Mouse (Mus musculus) liver, adult 2 months (tissue): ENCODE measurements at regions not wholly inside any gene's neighbourhood (a gene's known extent, or its start where the extent isn't known, plus 50 kb on each side); places are given as distances from the start of the nearest gene placed in this dataset.

ENCODE experiments used
- DNase-seq: peaks from one replicate; pipeline ENCODE4 v3.0.0-alpha.2; 2011; ENCODE audit warnings: low read depth, low spot score; ENCODE audit errors: extremely low read depth
- H3K27ac ChIP-seq: fragments of 200-500 bp; replicated peaks from 2 replicates; pipeline ENCODE4 v1.5.1; 2012; ENCODE audit warnings: low read depth, mild to moderate bottlenecking, control low read depth, inconsistent platforms, low read length; ENCODE audit not compliant: insufficient read depth
- H3K27me3 ChIP-seq: fragments of 200-500 bp; 2 replicates; pipeline ENCODE4 v1.6.1; 2012; ENCODE audit warnings: mild to moderate bottlenecking, moderate library complexity, low read length, inconsistent platforms; ENCODE audit not compliant: control insufficient read depth, insufficient read depth
- H3K36me3 ChIP-seq: fragments of 200-500 bp; 2 replicates; pipeline ENCODE4 v1.6.1; 2012; ENCODE audit warnings: low read length, inconsistent platforms; ENCODE audit not compliant: control insufficient read depth, insufficient read depth
- H3K4me1 ChIP-seq: fragments of 200-500 bp; 2 replicates; pipeline ENCODE4 v1.6.1; 2011; ENCODE audit warnings: low read length; ENCODE audit not compliant: control insufficient read depth, insufficient read depth
- H3K4me3 ChIP-seq: fragments of 200-500 bp; 2 replicates; pipeline ENCODE4 v1.5.1; 2011; ENCODE audit warnings: low read depth, mild to moderate bottlenecking, control low read depth, low read length, moderate library complexity; ENCODE audit not compliant: insufficient read depth
- H3K79me2 ChIP-seq: fragments of 200-500 bp; 2 replicates; pipeline ENCODE4 v1.6.1; 2012; ENCODE audit warnings: inconsistent platforms, mild to moderate bottlenecking, low read length, moderate library complexity; ENCODE audit not compliant: control insufficient read depth, insufficient read depth
- H3K9ac ChIP-seq: fragments of 200-500 bp; 2 replicates; pipeline ENCODE4 v1.6.1; 2012; ENCODE audit warnings: low read depth, mild to moderate bottlenecking, control low read depth, inconsistent platforms, low read length
- CTCF ChIP-seq: fragments of 200-500 bp; IDR thresholded peaks from 2 replicates; pipeline ENCODE4 v1.5.1; 2011; ENCODE audit warnings: low read depth, low read length, control low read depth
- POLR2A ChIP-seq: fragments of 200-500 bp; IDR thresholded peaks from 2 replicates; pipeline ENCODE4 v1.6.1; 2011; ENCODE audit warnings: low read length, control low read depth; ENCODE audit not compliant: insufficient read depth; ENCODE audit errors: extremely low read depth
- WGBS: fragments of 180-500 bp; shearing (Covaris S2); methylation state at CpG from one replicate; pipeline ENCODE4 v1.1.7; 2018; 5-methylcytosine and 5-hydroxymethylcytosine counted together

- WGBS, result 77% methylated on average over 2 of the region's 2 CpGs
- Histone ChIP-seq H3K4me1 (no peaks in the 10 kb centered on the region), H3K27me3 (no peaks in the 10 kb centered on the region), H3K9ac (no peak overlapping the region), H3K4me3 (no peak overlapping the region), H3K36me3 (no peaks in the 10 kb centered on the region), H3K27ac (no peak overlapping the region), H3K79me2 (no peaks in the 10 kb centered on the region)
- DNase-seq, result no peak
- no peak for TF ChIP-seq CTCF
- TF ChIP-seq POLR2A, result no peak
These were observed 654.8 kb upstream of the Cdh7 start for GRCm38 (mm10) chr1:109327456-109327855.

GRCm38 (mm10) chr1:109328086-109328485 lies 654.1 kb upstream of the Cdh7 start:
- 80% methylated on average over 1 of the region's 1 CpGs for WGBS

GRCm38 (mm10) chr1:109340274-109340673 lies 642.0 kb upstream of the Cdh7 start:
- Histone ChIP-seq H3K79me2 (no peaks in the 10 kb centered on the region), H3K27me3 (no peaks in the 10 kb centered on the region), H3K4me1 (no peaks in the 10 kb centered on the region), H3K36me3 (no peaks in the 10 kb centered on the region), H3K27ac (no peak overlapping the region), H3K9ac (no peak overlapping the region), H3K4me3 (no peak overlapping the region)
- DNase-seq, result no peak
- no peak for TF ChIP-seq CTCF
- no peak for TF ChIP-seq POLR2A
- 89% methylated on average over 1 of the region's 1 CpGs for WGBS

More at GRCm38 (mm10) chr1:109328086-109328485, 654.1 kb upstream of the Cdh7 start:
- Histone ChIP-seq H3K9ac (no peak overlapping the region), H3K4me1 (no peaks in the 10 kb centered on the region), H3K27me3 (no peaks in the 10 kb centered on the region), H3K4me3 (no peak overlapping the region), H3K27ac (no peak overlapping the region), H3K79me2 (no peaks in the 10 kb centered on the region), H3K36me3 (no peaks in the 10 kb centered on the region)
- DNase-seq, result no peak
- TF ChIP-seq CTCF (no peak), POLR2A (no peak)

- Histone ChIP-seq H3K27me3 (no peaks in the 10 kb centered on the region), H3K4me3 (no peak overlapping the region), H3K79me2 (no peaks in the 10 kb centered on the region), H3K4me1 (peaks cover 2% of the 10 kb centered on the region; the same call in 1 of the 2 replicates), H3K27ac (no peak overlapping the region), H3K9ac (no peak overlapping the region), H3K36me3 (no peaks in the 10 kb centered on the region)
- no peak for TF ChIP-seq POLR2A
- no peak for TF ChIP-seq CTCF
- DNase-seq, result peak; percentile 98
These were observed 612.9 kb upstream of the Cdh7 start for GRCm38 (mm10) chr1:109369290-109369689.
